Mouse (Mus musculus) hindbrain, embryonic 12.5 days (tissue): ENCODE measurements around the gene Men1. TPM values are rescaled to one million over a fixed set of nuclear protein-coding genes. Genes with fewer than 3 reads are reported as not detected.
A peak's percentile ranks its signal among the peaks of the same experiment; 100 is the strongest.

Experiments
- ATAC-seq: fragments of 200-750 bp; cut with Nextera tagmentation; 2 replicates; pipeline ENCODE4 v1.8.0; 2017; ENCODE audit warnings: moderate TSS enrichment; ENCODE audit not compliant: low FRiP score
- H3K27ac ChIP-seq: fragments of 300-500 bp; sonication (generic); 2 replicates; pipeline ENCODE4 v1.5.1; 2016; ENCODE audit warnings: mild to moderate bottlenecking
- H3K27me3 ChIP-seq: fragments of 300-500 bp; sonication (generic); 2 replicates; pipeline ENCODE4 v1.6.1; 2016; ENCODE audit warnings: mild to moderate bottlenecking
- H3K36me3 ChIP-seq: fragments of 300-500 bp; sonication (generic); 2 replicates; pipeline ENCODE4 v1.6.1; 2016; ENCODE audit warnings: mild to moderate bottlenecking
- H3K4me1 ChIP-seq: fragments of 300-500 bp; sonication (generic); 2 replicates; pipeline ENCODE4 v1.6.1; 2016
- H3K4me2 ChIP-seq: fragments of 300-500 bp; sonication (generic); replicated peaks from 2 replicates; pipeline ENCODE4 v1.6.1; 2016; ENCODE audit warnings: mild to moderate bottlenecking
- H3K4me3 ChIP-seq: fragments of 300-500 bp; sonication (generic); 2 replicates; pipeline ENCODE4 v1.5.1; 2016; ENCODE audit warnings: mild to moderate bottlenecking
- H3K9ac ChIP-seq: fragments of 300-500 bp; sonication (generic); 2 replicates; pipeline ENCODE4 v1.6.1; 2016; ENCODE audit warnings: mild to moderate bottlenecking, moderate library complexity
- H3K9me3 ChIP-seq: fragments of 300-500 bp; sonication (generic); replicated peaks from 2 replicates; pipeline ENCODE4 v1.6.1; 2016; ENCODE audit warnings: mild to moderate bottlenecking
- WGBS: fragments of 180-500 bp; shearing (Covaris S2); methylation state at CpG from one replicate; pipeline ENCODE4 v1.1.7; 2016; 5-methylcytosine and 5-hydroxymethylcytosine counted together
- polyA plus RNA-seq: library from polyadenylated mRNA; unstranded; fragments of >200 nt; fragmentation: Nextera tagmentation; extraction: Ambion mirVana; gene quantifications from 2 replicates; pipeline ENCODE4 v1.2.1, GENCODE M21; 2016

Gene Men1
- polyA plus RNA-seq, 1 experiment from 2014 or later, result 95.8 TPM

- H3K27me3 ChIP-seq, result no peaks in the 10 kb centered on the region
- peaks cover 15% of the 10 kb centered on the region for H3K36me3 ChIP-seq
- no peaks in the 10 kb centered on the region for H3K9me3 ChIP-seq
- H3K4me2 ChIP-seq, result no peak overlapping the region
- no peak overlapping the region for H3K4me3 ChIP-seq
- peaks cover 18% of the 10 kb centered on the region for H3K4me1 ChIP-seq
- no peak overlapping the region for H3K27ac ChIP-seq
- no peak overlapping the region for H3K9ac ChIP-seq
- no peak for ATAC-seq
- WGBS, result 83% methylated on average over 3 of the region's 3 CpGs
These were observed 26.5 kb downstream of the Men1 start for GRCm38 (mm10) chr19:6361291-6361690.

DNA sequence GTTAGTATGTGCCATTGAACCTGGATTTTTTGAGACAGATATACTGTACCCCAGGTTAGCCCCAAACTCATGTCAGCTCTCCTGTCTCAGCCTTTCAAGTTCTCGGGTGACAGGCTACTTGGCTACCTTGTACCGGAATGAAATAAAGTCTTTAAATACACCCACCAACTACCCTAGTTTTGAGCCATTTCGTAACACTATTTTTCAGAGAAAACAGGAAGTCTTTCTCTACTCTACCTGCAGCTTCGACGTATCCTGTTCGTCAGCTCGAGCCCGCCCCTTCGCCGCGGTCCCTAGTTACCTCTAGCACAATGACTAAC lies 28.3 kb downstream of the Men1 start:
- Histone ChIP-seq H3K4me3 (peak overlapping the region; percentile 98), H3K27ac (peak overlapping the region; percentile 99), H3K4me1 (peaks cover 22% of the 10 kb centered on the region), H3K27me3 (no peaks in the 10 kb centered on the region), H3K4me2 (peak overlapping the region; percentile 56), H3K36me3 (peaks cover 32% of the 10 kb centered on the region), H3K9me3 (no peaks in the 10 kb centered on the region), H3K9ac (peak overlapping the region; percentile 54)
- WGBS, result 2% methylated on average over 11 of the region's 11 CpGs
- ATAC-seq, result no peak

DNA sequence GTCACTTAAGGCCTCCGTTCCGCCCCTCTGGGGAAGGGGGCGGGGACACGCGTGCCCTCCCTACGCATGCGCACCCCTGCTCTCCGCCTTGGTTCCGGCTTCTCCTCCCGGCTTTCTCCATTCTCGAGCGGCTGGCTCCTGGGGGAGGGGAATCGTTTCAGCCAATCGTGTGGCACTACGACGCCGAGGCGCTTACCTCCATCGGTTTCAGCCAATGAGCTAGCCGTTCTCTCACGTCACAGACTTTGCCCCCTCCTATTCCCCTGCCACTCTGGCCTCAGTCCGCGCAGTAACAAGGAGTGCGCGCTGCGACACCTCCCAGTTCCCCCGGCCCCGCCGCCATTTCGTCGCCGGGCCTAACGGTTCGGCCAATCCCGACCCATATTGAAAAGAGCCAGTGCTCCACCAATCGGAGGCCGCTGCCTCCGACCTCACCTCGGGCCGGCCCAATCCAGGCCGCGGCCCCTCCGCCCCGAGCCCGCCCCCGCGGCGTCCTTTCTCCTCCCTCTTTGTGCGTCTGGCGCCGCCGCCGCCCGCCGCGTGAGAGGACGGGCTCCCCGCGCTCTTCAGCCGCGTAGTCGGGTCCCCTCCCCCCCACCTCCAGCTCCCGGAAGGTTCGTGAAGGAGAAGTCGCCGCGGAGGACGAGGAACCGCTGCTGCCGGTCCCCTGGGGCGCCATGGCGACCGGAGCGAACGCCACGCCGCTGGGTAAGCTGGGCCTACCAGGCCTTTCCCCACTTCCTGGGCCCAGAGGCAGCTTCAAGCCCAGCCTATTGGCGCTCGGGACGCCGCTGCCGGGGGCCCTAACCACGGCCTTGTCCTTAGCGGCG lies 28.8 kb downstream of the Men1 start, which contains the start of gene Sf1:
Gene Sf1, plus strand, starts transcription at position 280 of the 830 bp plus-strand sequence.
- no peaks in the 10 kb centered on the region for H3K9me3 ChIP-seq
- H3K36me3 ChIP-seq, result peaks cover 37% of the 10 kb centered on the region
- peak within 1 kb of the TSS; percentile 98 for H3K4me3 ChIP-seq
- peak within 1 kb of the TSS; percentile 90 for H3K4me2 ChIP-seq
- H3K27ac ChIP-seq, result peak within 1 kb of the TSS; percentile 99
- ATAC-seq, result peak; percentile 99
- peaks cover 22% of the 10 kb centered on the region for H3K4me1 ChIP-seq
- H3K9ac ChIP-seq, result peak within 1 kb of the TSS; percentile 99
- 1% methylated on average over 64 of the region's 85 CpGs for WGBS
- H3K27me3 ChIP-seq, result no peaks in the 10 kb centered on the region

DNA sequence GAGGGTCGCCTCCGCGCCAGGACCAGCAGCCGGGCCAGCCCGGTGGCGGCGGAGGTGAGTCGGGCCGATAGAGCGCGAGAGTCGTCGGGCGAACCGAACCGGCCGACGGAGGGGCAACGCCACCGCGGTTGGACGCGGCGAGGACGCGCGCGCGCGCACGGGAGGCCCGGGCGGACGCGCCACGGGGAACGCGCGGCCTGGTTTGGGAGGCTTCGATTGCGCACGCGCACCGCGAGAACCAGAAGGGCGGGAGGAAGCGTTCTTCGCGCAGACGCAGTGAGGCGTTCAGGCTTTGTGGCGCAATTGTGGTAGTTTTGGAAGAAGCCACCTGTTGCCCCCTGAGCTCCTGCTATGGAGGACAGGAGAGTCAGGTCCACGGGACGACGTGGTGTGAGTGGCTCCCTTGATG lies 29.5 kb downstream of the Men1 start:
- ATAC-seq, result no peak
- Histone ChIP-seq H3K4me2 (peak overlapping the region; percentile 90), H3K27ac (peak overlapping the region; percentile 99), H3K9ac (peak overlapping the region; percentile 99), H3K27me3 (no peaks in the 10 kb centered on the region), H3K4me1 (peaks cover 22% of the 10 kb centered on the region), H3K4me3 (peak overlapping the region; percentile 98), H3K36me3 (peaks cover 43% of the 10 kb centered on the region), H3K9me3 (no peaks in the 10 kb centered on the region)
- WGBS, result 0% methylated on average over 54 of the region's 55 CpGs

DNA sequence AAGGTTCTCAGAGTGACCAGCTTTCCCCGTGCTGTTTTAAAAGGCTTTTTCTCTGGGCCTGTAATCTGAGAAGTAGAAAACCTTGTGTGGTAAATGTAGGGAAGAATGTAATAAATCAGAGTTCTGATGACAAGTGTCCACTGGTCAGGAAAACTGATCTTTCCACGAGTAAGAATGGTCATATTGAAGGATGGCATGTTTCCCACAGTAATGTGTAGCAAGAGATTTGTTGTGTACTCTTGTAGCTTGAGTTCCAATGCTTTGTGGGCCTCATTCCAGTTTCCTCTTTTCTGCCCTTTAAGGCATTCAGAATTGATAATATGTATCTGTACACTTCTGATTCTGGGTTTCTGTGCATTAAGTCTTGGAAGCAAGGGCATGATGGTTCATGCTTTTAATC lies 30.1 kb downstream of the Men1 start:
- ATAC-seq, result no peak
- no peak overlapping the region for H3K27ac ChIP-seq

DNA sequence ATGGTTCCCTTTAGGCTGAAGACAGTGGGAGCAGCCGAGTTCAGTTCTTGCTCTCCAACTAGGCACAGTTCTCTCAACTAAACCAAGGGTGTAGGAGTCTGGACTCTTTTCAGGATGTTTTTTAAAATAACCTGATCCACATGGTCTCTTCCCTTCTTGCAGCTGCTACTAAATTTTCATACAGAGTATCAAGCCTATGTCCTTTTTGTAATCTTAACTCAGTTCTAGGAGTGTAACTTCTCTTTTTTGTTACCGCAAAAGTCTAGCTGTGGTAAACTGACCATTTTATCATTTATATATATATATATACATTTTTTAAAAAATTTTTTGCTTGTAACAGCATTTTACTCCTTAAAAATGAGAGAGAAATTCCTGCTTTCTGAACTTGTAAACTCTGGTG lies 35.4 kb downstream of the Men1 start:
- no peak overlapping the region for H3K27ac ChIP-seq
- no peak overlapping the region for H3K4me2 ChIP-seq
- H3K36me3 ChIP-seq, result peaks cover 93% of the 10 kb centered on the region
- H3K27me3 ChIP-seq, result no peaks in the 10 kb centered on the region
- peaks cover 11% of the 10 kb centered on the region for H3K4me1 ChIP-seq
- no peak for ATAC-seq
- no peak overlapping the region for H3K4me3 ChIP-seq
- 92% methylated on average over 2 of the region's 2 CpGs for WGBS
- no peak overlapping the region for H3K9ac ChIP-seq
- no peaks in the 10 kb centered on the region for H3K9me3 ChIP-seq

More for the DNA sequence above, 30.1 kb downstream of the Men1 start:
- H3K4me3 ChIP-seq, result peak overlapping the region; percentile 98
- H3K4me1 ChIP-seq, result peaks cover 22% of the 10 kb centered on the region
- H3K9me3 ChIP-seq, result no peaks in the 10 kb centered on the region
- peak overlapping the region; percentile 90 for H3K4me2 ChIP-seq
- H3K9ac ChIP-seq, result peak overlapping the region; percentile 99
- WGBS, result 6% methylated on average over 2 of the region's 2 CpGs
- H3K36me3 ChIP-seq, result peaks cover 47% of the 10 kb centered on the region
- no peaks in the 10 kb centered on the region for H3K27me3 ChIP-seq

DNA sequence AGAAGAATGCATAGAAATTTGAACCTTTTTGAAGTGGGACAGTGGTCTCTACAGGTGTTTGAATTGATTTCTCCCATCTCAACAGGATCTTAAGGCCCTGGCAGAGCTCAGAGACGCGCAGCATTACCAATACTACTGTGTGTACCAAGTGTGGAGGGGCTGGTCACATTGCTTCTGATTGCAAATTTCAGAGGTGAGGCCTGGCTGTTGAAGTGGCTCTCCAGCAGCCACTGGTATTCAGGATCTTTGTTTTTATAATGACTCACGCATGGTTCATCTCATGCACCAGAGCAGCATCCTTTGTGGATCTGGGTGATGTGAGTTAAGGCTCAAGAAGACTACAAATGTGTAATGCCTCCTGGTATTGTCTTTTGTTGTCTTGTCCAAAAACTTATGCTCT lies 37.7 kb downstream of the Men1 start:
- H3K4me2 ChIP-seq, result no peak overlapping the region
- peaks cover 2% of the 10 kb centered on the region; the same call in 1 of the 2 replicates for H3K4me1 ChIP-seq
- no peak overlapping the region for H3K4me3 ChIP-seq
- H3K36me3 ChIP-seq, result peaks cover 95% of the 10 kb centered on the region
- no peak overlapping the region for H3K27ac ChIP-seq
- no peaks in the 10 kb centered on the region for H3K9me3 ChIP-seq
- no peaks in the 10 kb centered on the region for H3K27me3 ChIP-seq
- 94% methylated on average over 3 of the region's 3 CpGs for WGBS
- no peak for ATAC-seq
- no peak overlapping the region for H3K9ac ChIP-seq

DNA sequence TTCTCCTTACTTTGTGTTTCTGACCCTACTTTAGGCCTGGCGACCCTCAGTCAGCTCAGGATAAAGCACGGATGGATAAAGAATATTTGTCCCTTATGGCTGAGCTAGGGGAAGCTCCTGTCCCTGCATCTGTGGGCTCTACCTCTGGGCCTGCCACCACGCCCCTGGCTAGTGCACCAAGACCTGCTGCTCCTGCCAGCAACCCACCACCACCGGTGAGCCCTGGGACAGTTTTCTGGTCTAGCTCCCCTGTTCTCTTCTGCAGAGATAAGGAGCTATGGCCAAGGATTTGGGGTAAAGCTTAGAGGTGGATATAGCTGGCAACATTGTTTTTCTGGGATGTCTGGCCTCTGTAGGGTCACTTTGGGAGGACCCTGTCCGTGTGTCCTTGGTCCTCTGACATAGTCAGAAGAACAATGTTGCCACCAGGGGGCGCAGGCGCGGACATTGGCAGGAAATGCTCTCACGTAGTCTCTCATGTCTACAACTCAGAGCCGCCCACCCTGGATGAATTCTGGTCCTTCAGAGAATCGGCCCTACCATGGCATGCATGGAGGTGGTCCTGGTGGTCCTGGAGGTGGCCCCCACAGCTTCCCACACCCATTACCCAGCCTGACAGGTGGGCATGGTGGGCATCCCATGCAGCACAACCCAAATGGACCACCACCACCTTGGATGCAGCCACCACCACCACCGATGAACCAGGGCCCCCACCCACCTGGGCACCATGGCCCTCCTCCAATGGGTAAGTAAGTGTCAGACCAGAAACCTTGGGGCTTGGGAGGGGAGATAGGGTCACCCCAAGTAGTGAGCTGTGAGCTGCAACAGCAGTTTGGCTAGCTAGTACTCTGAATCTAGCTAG lies 39.0 kb downstream of the Men1 start:
- no peak overlapping the region for H3K27ac ChIP-seq
- peaks cover 96% of the 10 kb centered on the region for H3K36me3 ChIP-seq
- no peak overlapping the region for H3K4me3 ChIP-seq
- H3K4me1 ChIP-seq, result 0 out of 2 replicates have a peak, but pooled peaks cover 6% of the 10 kb centered on the region
- H3K27me3 ChIP-seq, result no peaks in the 10 kb centered on the region
- no peak overlapping the region for H3K9ac ChIP-seq
- H3K9me3 ChIP-seq, result no peaks in the 10 kb centered on the region
- 72% methylated on average over 12 of the region's 12 CpGs for WGBS
- ATAC-seq, result peak; percentile 12; the same call in 1 of the 2 replicates
- no peak overlapping the region for H3K4me2 ChIP-seq

DNA sequence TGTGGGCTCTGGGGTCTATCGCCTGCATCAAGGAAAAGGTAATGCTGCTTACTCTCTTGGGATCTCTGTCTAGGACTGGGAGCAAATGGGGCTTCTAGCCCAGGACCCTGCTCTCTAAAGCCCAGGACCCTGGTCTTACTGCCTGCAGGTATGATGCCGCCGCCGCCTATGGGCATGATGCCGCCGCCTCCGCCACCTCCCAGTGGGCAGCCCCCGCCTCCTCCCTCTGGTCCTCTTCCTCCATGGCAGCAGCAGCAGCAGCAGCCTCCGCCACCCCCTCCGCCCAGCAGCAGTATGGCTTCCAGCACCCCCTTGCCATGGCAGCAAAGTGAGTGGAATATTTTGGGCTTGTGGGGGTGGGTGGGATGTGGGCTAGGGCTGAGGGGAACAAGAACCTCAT lies 39.8 kb downstream of the Men1 start:
- Histone ChIP-seq H3K4me2 (no peak overlapping the region), H3K36me3 (peaks cover 96% of the 10 kb centered on the region), H3K27me3 (no peaks in the 10 kb centered on the region), H3K9ac (no peak overlapping the region), H3K4me3 (no peak overlapping the region), H3K9me3 (no peaks in the 10 kb centered on the region), H3K4me1 (0 out of 2 replicates have a peak, but pooled peaks cover 6% of the 10 kb centered on the region), H3K27ac (no peak overlapping the region)
- WGBS, result 98% methylated on average over 10 of the region's 10 CpGs
- no peak for ATAC-seq

DNA sequence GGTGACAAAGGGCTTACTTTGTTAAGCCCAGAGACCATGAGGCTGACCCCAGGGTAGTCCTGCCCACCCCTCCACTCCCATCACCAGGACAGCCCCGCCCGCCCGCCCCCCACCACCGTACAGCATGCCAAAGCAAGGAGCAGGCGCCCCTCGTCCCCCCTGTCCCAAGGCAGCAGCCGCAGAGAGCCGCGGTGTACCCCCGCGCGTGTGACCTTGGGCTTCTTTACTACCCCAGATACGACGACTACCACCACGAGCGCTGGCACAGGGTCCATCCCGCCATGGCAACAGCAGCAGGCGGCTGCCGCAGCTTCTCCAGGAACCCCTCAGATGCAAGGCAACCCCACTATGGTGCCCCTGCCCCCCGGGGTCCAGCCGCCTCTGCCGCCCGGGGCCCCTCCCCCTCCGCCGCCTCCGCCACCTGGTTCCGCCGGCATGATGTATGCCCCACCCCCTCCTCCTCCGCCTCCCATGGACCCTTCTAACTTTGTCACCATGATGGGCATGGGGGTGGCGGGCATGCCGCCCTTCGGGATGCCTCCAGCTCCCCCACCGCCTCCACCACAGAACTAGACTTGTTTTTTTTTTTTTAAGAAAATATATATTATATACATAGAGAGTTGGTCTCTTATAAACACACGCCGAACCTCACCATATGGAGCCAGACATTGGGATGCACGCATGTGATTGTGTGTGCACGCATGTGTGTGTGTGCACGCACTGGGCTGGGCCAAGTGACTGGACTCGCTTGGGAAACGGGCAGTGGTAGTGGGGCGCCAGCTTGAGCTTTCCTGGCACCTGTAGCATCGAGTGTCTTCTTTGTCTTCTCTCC lies 40.9 kb downstream of the Men1 start:
- Histone ChIP-seq H3K9ac (no peak overlapping the region), H3K36me3 (peaks cover 89% of the 10 kb centered on the region), H3K4me1 (0 out of 2 replicates have a peak, but pooled peaks cover 6% of the 10 kb centered on the region), H3K4me2 (no peak overlapping the region), H3K27ac (no peak overlapping the region), H3K9me3 (no peaks in the 10 kb centered on the region), H3K27me3 (no peaks in the 10 kb centered on the region), H3K4me3 (no peak overlapping the region)
- ATAC-seq, result peak; percentile 19; the same call in 1 of the 2 replicates
- WGBS, result 86% methylated on average over 33 of the region's 42 CpGs

DNA sequence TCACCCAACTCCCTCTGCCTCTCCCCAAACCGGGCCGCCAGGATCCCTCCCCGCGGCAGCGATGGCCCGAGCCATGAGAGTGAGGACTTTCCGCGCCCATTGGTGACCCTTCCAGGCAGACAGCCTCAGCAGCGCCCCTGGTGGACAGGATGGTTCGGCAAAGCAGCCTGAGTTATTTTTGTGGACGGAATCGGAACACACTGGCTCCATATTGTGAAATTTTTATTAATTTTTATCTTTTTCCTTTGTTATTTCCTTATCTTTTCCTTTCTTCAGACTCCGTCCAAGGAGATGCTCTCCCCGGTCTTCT lies 41.4 kb downstream of the Men1 start:
- H3K4me3 ChIP-seq, result no peak overlapping the region
- 70% methylated on average over 14 of the region's 14 CpGs for WGBS
- 0 out of 2 replicates have a peak, but pooled peaks cover 6% of the 10 kb centered on the region for H3K4me1 ChIP-seq
- no peak for ATAC-seq
- no peak overlapping the region for H3K27ac ChIP-seq
- no peak overlapping the region for H3K9ac ChIP-seq
- no peaks in the 10 kb centered on the region for H3K27me3 ChIP-seq
- H3K9me3 ChIP-seq, result no peaks in the 10 kb centered on the region
- H3K36me3 ChIP-seq, result peaks cover 83% of the 10 kb centered on the region
- no peak overlapping the region for H3K4me2 ChIP-seq

GRCm38 (mm10) chr19:6376643-6377042 lies 41.9 kb downstream of the Men1 start:
- Histone ChIP-seq H3K36me3 (peaks cover 79% of the 10 kb centered on the region), H3K4me3 (no peak overlapping the region), H3K9ac (no peak overlapping the region), H3K27me3 (no peaks in the 10 kb centered on the region), H3K9me3 (no peaks in the 10 kb centered on the region), H3K4me2 (no peak overlapping the region), H3K27ac (no peak overlapping the region), H3K4me1 (0 out of 2 replicates have a peak, but pooled peaks cover 6% of the 10 kb centered on the region)
- no peak for ATAC-seq
- WGBS, result 92% methylated on average over 2 of the region's 2 CpGs
